Mouse (Mus musculus): ENCODE results near the gene C1qtnf1. TPM values are rescaled to one million over a fixed set of nuclear protein-coding genes. Genes with fewer than 3 reads are reported as not detected.
A peak's percentile ranks its signal among the peaks of the same experiment; 100 is the strongest.

The C1qtnf1 gene
- polyA plus RNA-seq, 1 experiment from 2014 or later: 1.1 TPM

DNA sequence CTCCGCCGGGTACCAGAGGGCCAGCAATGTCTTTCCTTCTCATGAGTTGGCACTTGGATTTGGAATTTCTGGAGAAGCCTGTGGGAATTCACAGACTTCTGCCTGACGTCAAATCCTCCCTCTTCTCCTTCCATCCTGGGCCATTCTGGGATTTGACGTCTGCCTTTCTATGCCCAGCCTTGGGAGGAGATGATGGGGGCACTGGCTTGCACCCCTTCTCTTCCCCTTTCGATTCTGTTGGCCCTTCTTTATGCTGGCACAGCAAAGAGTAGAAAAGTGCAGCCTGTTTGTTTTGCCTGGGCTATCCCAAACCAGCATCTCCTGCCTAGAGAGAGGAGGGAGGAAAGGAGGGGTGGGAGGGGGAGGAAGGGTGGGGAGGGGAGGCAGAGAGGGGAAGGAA, 1.2 kb upstream of the C1qtnf1 start:
- ATAC-seq (ENCODE audit: low FRiP score): no peak
- Histone ChIP-seq H3K9me3 (ENCODE audit: control insufficient read depth, low read length) (no peaks in the 10 kb centered on the region), H3K27me3 (ENCODE audit: control insufficient read depth, insufficient read depth, low read length) (no peaks in the 10 kb centered on the region; the same call in 1 of the 2 replicates)

DNA sequence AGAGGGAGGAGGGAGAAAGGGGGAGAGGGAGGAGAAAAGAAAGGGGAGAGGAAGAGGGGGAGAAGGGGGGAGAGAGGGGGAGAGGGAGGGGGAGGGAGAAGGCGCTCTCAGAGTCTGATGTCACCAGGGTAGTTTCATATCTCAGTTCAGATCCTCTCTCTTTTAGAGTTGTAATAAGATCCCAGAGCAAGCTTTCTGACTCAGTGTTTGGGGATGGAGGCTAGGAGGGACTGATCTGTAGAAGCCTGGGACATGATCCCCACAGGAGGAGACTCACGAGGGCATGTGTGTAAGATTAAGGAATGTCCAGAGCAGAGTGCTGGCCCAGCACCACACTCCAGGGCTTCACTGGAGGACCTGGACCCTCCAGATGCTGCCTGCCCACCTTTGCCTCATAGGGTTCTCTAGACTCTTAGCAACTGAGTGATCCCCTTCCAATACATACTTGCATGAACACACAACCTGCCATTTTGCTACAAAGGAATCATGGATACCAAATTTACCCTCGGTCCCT, 680 bp upstream of the C1qtnf1 start:
- no peak overlapping the region for H3K4me3 ChIP-seq (ENCODE audit: low read depth, low read length)
- 44% methylated on average over 3 of the region's 3 CpGs for WGBS

More for the DNA sequence above, 1.2 kb upstream of the C1qtnf1 start:
- Histone ChIP-seq H3K4me3 (ENCODE audit: low read depth, low read length) (no peak overlapping the region), H3K9ac (ENCODE audit: low read depth, low read length) (no peak overlapping the region), H3K27ac (ENCODE audit: low read depth, low read length) (no peak overlapping the region), H3K4me2 (replicated peaks; ENCODE audit: low read depth, low read length) (no peak overlapping the region), H3K36me3 (ENCODE audit: control insufficient read depth, insufficient read depth, low read length) (no peaks in the 10 kb centered on the region), H3K4me1 (replicated peaks; ENCODE audit: control insufficient read depth, insufficient read depth, low read length) (peaks cover 4% of the 10 kb centered on the region)
- no peak for DNase-seq (ENCODE audit: low spot score)
- WGBS: 73% methylated on average over 5 of the region's 5 CpGs

DNA sequence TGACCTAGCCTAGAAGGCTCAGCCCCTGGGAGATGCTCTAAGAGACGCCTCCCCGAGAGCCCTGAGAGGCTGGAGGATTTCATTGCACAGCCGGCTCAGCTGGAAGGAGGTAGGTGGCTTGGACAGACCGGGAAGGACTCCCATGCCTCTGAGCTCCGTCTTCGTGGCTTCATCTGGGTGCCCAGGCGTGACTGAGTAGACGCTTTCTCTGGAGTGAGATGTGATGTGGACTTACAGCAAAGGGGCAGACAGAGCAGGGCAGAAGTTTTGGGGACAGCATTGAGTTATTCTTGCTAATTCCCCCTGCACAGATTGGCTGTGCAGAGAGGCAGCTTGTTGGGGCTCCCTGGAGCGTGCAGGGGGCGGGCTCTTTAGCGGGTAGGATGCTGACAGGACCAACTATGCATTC, 461 bp downstream of the C1qtnf1 start:
- H3K4me1 ChIP-seq (replicated peaks; ENCODE audit: control insufficient read depth, insufficient read depth, low read length): peaks cover 4% of the 10 kb centered on the region
- no peaks in the 10 kb centered on the region for H3K9me3 ChIP-seq (ENCODE audit: control insufficient read depth, low read length)
- no peaks in the 10 kb centered on the region for H3K36me3 ChIP-seq (ENCODE audit: control insufficient read depth, insufficient read depth, low read length)
- H3K9ac ChIP-seq (ENCODE audit: low read depth, low read length): 0 out of 2 replicates have a peak overlapping the region, but pooled peaks have one; percentile 16
- H3K4me3 ChIP-seq (ENCODE audit: low read depth, low read length): no peak overlapping the region
- ATAC-seq (ENCODE audit: low FRiP score) (no peak), DNase-seq (ENCODE audit: low spot score) (no peak)
- WGBS: 6% methylated on average over 11 of the region's 11 CpGs
- no peak overlapping the region for H3K27ac ChIP-seq (ENCODE audit: low read depth, low read length)
- H3K4me2 ChIP-seq (replicated peaks; ENCODE audit: low read depth, low read length): no peak overlapping the region; the same call in 1 of the 2 replicates
- no peaks in the 10 kb centered on the region; the same call in 1 of the 2 replicates for H3K27me3 ChIP-seq (ENCODE audit: control insufficient read depth, insufficient read depth, low read length)

More for the DNA sequence above, 680 bp upstream of the C1qtnf1 start:
- ATAC-seq (ENCODE audit: low FRiP score) (no peak), DNase-seq (ENCODE audit: low spot score) (no peak)
- no peaks in the 10 kb centered on the region for H3K9me3 ChIP-seq (ENCODE audit: control insufficient read depth, low read length)
- H3K9ac ChIP-seq (ENCODE audit: low read depth, low read length): no peak overlapping the region
- peaks cover 4% of the 10 kb centered on the region for H3K4me1 ChIP-seq (replicated peaks; ENCODE audit: control insufficient read depth, insufficient read depth, low read length)
- H3K27me3 ChIP-seq (ENCODE audit: control insufficient read depth, insufficient read depth, low read length): no peaks in the 10 kb centered on the region; the same call in 1 of the 2 replicates
- H3K27ac ChIP-seq (ENCODE audit: low read depth, low read length): no peak overlapping the region
- H3K36me3 ChIP-seq (ENCODE audit: control insufficient read depth, insufficient read depth, low read length): no peaks in the 10 kb centered on the region
- H3K4me2 ChIP-seq (replicated peaks; ENCODE audit: low read depth, low read length): no peak overlapping the region

DNA sequence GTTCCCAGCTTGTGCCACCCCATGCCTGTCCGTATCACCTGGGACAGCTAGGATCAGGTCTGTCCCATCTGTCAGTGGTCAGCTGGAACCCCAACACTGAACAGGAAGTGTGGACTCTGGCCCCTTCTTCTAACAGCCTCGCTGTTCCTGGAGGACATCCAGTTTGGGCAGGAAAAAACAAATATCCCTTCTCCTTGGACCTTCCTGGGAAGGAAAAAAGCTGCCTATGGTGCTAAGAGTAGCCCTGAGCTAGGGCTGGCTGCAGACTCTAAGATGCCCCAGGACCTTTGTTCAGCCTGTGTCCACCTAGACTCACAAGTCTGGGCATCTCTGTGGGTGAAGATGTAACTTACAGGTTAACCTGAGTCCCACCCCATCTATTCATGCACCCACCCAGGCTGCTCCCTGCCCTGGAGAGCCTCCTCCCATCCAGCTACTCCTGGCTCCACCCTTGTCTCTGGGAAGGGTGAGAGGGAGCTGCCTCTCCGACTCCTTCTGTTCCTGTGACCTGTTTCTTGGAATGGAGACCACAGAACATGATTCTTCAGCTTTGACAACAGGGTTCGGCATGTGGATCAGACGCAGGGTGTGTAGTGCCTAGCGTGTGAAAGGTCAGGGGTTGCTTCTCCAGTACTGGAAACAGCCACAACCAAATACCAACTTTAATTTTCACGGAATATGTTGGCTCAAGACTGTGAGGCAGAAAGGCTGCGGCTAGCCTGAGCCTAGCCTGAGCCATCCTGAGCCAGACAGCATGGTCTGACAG, 1.1 kb downstream of the C1qtnf1 start:
- Histone ChIP-seq H3K27me3 (ENCODE audit: control insufficient read depth, insufficient read depth, low read length) (no peaks in the 10 kb centered on the region; the same call in 1 of the 2 replicates), H3K4me2 (replicated peaks; ENCODE audit: low read depth, low read length) (no peak overlapping the region), H3K9me3 (ENCODE audit: control insufficient read depth, low read length) (no peaks in the 10 kb centered on the region), H3K9ac (ENCODE audit: low read depth, low read length) (no peak overlapping the region), H3K36me3 (ENCODE audit: control insufficient read depth, insufficient read depth, low read length) (no peaks in the 10 kb centered on the region), H3K27ac (ENCODE audit: low read depth, low read length) (no peak overlapping the region), H3K4me3 (ENCODE audit: low read depth, low read length) (no peak overlapping the region), H3K4me1 (replicated peaks; ENCODE audit: control insufficient read depth, insufficient read depth, low read length) (peaks cover 7% of the 10 kb centered on the region)
- WGBS: 57% methylated on average over 8 of the region's 8 CpGs
- no peak for DNase-seq (ENCODE audit: low spot score)
- ATAC-seq (ENCODE audit: low FRiP score): no peak

DNA sequence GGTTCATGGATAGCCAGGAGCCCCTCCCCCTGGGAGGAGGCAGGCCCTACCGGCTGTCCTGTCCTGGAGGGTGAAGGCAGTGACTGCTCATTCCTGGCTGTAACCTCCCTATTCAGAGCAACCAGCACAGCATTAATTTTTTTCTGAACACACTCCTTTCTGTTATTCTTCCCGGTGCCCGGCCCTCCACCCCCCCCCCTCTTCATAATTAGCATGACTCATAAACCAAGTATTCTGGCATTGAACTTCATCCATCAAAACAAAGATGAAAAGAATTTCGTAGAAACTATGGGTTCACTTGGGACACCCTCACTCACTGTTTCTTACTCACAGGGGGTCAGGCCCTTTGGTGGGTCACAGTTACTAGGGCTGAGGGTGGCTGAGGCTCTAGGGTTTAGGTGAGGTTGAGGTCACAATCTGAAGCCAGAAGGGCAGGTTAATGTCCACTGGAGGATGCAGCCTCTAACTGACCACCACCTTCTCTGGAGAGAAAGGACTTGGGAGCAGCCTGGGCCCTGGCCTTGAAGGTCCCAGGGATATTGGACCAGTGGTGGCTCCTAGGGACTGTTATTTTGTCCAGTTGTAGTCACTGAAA, 2.4 kb downstream of the C1qtnf1 start:
- Histone ChIP-seq H3K27me3 (ENCODE audit: control insufficient read depth, insufficient read depth, low read length) (no peaks in the 10 kb centered on the region; the same call in 1 of the 2 replicates), H3K9ac (ENCODE audit: low read depth, low read length) (no peak overlapping the region), H3K36me3 (ENCODE audit: control insufficient read depth, insufficient read depth, low read length) (no peaks in the 10 kb centered on the region), H3K27ac (ENCODE audit: low read depth, low read length) (no peak overlapping the region), H3K4me2 (replicated peaks; ENCODE audit: low read depth, low read length) (no peak overlapping the region), H3K9me3 (ENCODE audit: control insufficient read depth, low read length) (no peaks in the 10 kb centered on the region), H3K4me3 (ENCODE audit: low read depth, low read length) (no peak overlapping the region), H3K4me1 (replicated peaks; ENCODE audit: control insufficient read depth, insufficient read depth, low read length) (peaks cover 7% of the 10 kb centered on the region)
- ATAC-seq (ENCODE audit: low FRiP score) (no peak), DNase-seq (ENCODE audit: low spot score) (no peak)
- WGBS: 61% methylated on average over 4 of the region's 4 CpGs

DNA sequence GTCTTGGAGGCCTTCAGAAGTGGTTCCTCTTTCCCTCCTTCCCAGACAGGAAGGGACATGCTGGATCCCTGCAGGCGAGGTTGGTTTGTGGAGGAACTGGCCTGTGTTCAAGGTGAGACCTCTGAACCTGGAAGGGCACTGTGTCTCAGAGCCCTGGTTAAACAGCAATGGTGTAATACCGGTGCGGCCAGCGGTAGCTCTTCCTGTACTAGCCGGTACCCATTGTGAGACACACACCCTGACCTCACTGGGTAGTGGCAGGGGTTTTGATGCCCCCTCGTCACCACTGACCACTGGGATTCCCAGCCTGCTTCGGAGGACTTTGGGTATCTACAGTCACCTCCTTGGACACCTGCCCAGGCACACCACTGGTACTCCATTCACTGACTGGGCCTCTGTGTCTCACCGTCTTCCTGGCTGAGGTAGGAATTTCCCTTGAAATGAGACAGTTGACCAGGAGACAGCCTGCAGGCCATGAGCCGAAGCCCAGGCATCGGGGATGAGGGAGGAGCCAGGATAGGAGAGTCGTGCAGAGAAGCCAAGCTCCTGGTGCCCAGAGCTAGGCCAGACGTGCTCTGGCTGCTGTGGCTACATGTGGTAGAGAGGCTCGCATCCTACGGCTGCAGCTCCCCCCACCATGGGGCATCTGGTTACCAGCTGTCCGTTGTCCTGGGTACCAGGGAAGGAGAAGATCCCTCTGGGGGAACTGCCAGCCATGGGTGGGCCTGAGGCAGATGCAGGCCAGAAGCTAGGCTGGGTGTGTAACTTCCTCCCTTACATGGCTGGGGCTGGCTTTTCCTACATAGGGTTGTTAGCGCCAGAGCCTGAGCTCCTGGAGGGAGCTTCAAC, 3.3 kb downstream of the C1qtnf1 start:
- no peak overlapping the region for H3K4me2 ChIP-seq (replicated peaks; ENCODE audit: low read depth, low read length)
- H3K27me3 ChIP-seq (ENCODE audit: control insufficient read depth, insufficient read depth, low read length): no peaks in the 10 kb centered on the region; the same call in 1 of the 2 replicates
- ATAC-seq (ENCODE audit: low FRiP score) (no peak), DNase-seq (ENCODE audit: low spot score) (no peak)
- H3K4me3 ChIP-seq (ENCODE audit: low read depth, low read length): no peak overlapping the region
- H3K9ac ChIP-seq (ENCODE audit: low read depth, low read length): no peak overlapping the region
- H3K36me3 ChIP-seq (ENCODE audit: control insufficient read depth, insufficient read depth, low read length): no peaks in the 10 kb centered on the region
- 80% methylated on average over 16 of the region's 16 CpGs for WGBS
- H3K4me1 ChIP-seq (replicated peaks; ENCODE audit: control insufficient read depth, insufficient read depth, low read length): peaks cover 7% of the 10 kb centered on the region
- no peak overlapping the region for H3K27ac ChIP-seq (ENCODE audit: low read depth, low read length)
- no peaks in the 10 kb centered on the region for H3K9me3 ChIP-seq (ENCODE audit: control insufficient read depth, low read length)

DNA sequence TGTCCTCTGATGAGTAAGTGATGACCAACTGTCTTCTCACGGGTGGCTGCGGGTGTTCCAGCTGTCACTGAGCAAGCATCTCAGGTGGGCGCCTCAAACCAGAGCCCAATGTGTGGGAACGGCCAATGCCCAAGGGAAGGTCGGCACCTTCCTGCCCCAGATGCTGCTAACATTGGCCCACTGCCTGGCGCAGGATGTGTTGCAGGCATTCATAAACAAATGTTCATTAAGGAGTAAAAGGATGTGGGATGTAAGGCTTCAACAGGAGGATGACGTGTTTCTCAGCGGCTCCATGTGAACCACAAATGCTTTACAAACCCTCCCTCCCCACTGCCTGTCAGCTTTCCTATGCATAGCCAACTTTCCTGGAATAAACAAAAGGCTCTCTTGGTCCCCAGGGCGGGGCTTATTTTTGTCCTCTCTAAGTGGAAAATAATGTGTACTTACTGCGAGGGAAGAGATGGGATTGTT, 5.4 kb downstream of the C1qtnf1 start:
- H3K4me2 ChIP-seq (replicated peaks; ENCODE audit: low read depth, low read length): no peak overlapping the region; the same call in 1 of the 2 replicates
- no peaks in the 10 kb centered on the region; the same call in 1 of the 2 replicates for H3K27me3 ChIP-seq (ENCODE audit: control insufficient read depth, insufficient read depth, low read length)
- 80% methylated on average over 10 of the region's 10 CpGs for WGBS
- DNase-seq (ENCODE audit: low spot score) (no peak), ATAC-seq (ENCODE audit: low FRiP score) (no peak)
- H3K27ac ChIP-seq (ENCODE audit: low read depth, low read length): no peak overlapping the region
- H3K4me3 ChIP-seq (ENCODE audit: low read depth, low read length): no peak overlapping the region
- no peaks in the 10 kb centered on the region for H3K36me3 ChIP-seq (ENCODE audit: control insufficient read depth, insufficient read depth, low read length)
- no peaks in the 10 kb centered on the region for H3K9me3 ChIP-seq (ENCODE audit: control insufficient read depth, low read length)
- no peak overlapping the region for H3K9ac ChIP-seq (ENCODE audit: low read depth, low read length)
- peaks cover 5% of the 10 kb centered on the region for H3K4me1 ChIP-seq (replicated peaks; ENCODE audit: control insufficient read depth, insufficient read depth, low read length)

DNA sequence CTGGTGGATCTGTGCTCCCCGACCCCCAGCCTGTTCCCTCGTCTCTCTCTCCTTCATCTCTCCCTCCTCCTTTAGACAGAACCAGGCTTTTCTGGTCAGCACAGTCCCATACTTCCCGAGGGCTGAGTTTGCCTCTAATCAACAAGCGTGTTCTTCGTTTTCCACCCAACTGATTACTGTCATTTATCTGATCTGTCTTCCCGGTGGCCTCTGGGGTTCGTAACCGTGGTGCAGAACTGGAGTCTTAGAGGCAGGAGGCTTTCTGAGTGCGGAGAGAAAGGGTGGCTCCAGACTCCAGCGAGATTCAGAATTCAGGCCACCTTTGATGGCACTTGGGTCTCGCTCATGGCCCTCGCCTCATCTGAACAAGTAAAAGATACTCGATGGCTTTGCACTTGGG, 6.1 kb downstream of the C1qtnf1 start:
- H3K36me3 ChIP-seq (ENCODE audit: control insufficient read depth, insufficient read depth, low read length): no peaks in the 10 kb centered on the region
- H3K4me3 ChIP-seq (ENCODE audit: low read depth, low read length): no peak overlapping the region

More for the DNA sequence above, 6.1 kb downstream of the C1qtnf1 start:
- Histone ChIP-seq H3K4me2 (replicated peaks; ENCODE audit: low read depth, low read length) (no peak overlapping the region; the same call in 1 of the 2 replicates), H3K9me3 (ENCODE audit: control insufficient read depth, low read length) (no peaks in the 10 kb centered on the region), H3K4me1 (replicated peaks; ENCODE audit: control insufficient read depth, insufficient read depth, low read length) (0 out of 2 replicates have a peak, but pooled peaks cover 3% of the 10 kb centered on the region), H3K27me3 (ENCODE audit: control insufficient read depth, insufficient read depth, low read length) (no peaks in the 10 kb centered on the region; the same call in 1 of the 2 replicates), H3K27ac (ENCODE audit: low read depth, low read length) (no peak overlapping the region), H3K9ac (ENCODE audit: low read depth, low read length) (no peak overlapping the region)
- DNase-seq (ENCODE audit: low spot score) (no peak), ATAC-seq (ENCODE audit: low FRiP score) (no peak)
- WGBS: 54% methylated on average over 13 of the region's 13 CpGs

Data from hindbrain, embryonic 11.5 days (tissue).